Mouse (Mus musculus) lung, embryonic 14.5 days (tissue): Measurements from ENCODE around the gene Pde4c. TPM values are rescaled to one million over a fixed set of nuclear protein-coding genes. Genes with fewer than 3 reads are reported as not detected.

Experiments
- ATAC-seq: fragments of 200-750 bp; cut with Nextera tagmentation; 2 replicates; pipeline ENCODE4 v1.8.0; 2017; ENCODE audit warnings: mild to moderate bottlenecking, moderate TSS enrichment, moderate library complexity; ENCODE audit not compliant: insufficient read depth
- DNase-seq: peaks from one replicate; pipeline ENCODE4 v3.0.0-alpha.2; 2015
- H3K27ac ChIP-seq: fragments of 300-500 bp; sonication (generic); 2 replicates; pipeline ENCODE4 v1.5.1; 2014; ENCODE audit warnings: low read depth, mild to moderate bottlenecking, moderate library complexity
- H3K27me3 ChIP-seq: fragments of 300-500 bp; sonication (generic); 2 replicates; pipeline ENCODE4 v1.6.1; 2014; ENCODE audit warnings: low read length, control low read depth; ENCODE audit not compliant: insufficient read depth
- H3K36me3 ChIP-seq: fragments of 300-500 bp; sonication (generic); 2 replicates; pipeline ENCODE4 v1.6.1; 2014; ENCODE audit warnings: control low read depth; ENCODE audit not compliant: insufficient read depth
- H3K4me1 ChIP-seq: fragments of 300-500 bp; sonication (generic); 2 replicates; pipeline ENCODE4 v1.6.1; 2014; ENCODE audit warnings: antibody characterized with exemption, control low read depth; ENCODE audit not compliant: insufficient read depth
- H3K4me2 ChIP-seq: fragments of 300-500 bp; sonication (generic); 2 replicates; pipeline ENCODE4 v1.6.1; 2014; ENCODE audit warnings: mild to moderate bottlenecking
- H3K4me3 ChIP-seq: fragments of 300-500 bp; sonication (generic); 2 replicates; pipeline ENCODE4 v1.5.1; 2014; ENCODE audit warnings: low read depth, low read length
- H3K9ac ChIP-seq: fragments of 300-500 bp; sonication (generic); 2 replicates; pipeline ENCODE4 v1.6.1; 2014
- H3K9me3 ChIP-seq: fragments of 300-500 bp; sonication (generic); 2 replicates; pipeline ENCODE4 v1.6.1; 2016; ENCODE audit warnings: low read depth, low read length, control low read depth
- CTCF ChIP-seq: IDR thresholded peaks from 2 replicates; pipeline ENCODE4 v1.5.1; 2016; ENCODE audit warnings: antibody characterized with exemption, low read depth
- WGBS: fragments of 180-500 bp; shearing (Covaris S2); extraction: QIAGEN DNeasy Blood & Tissue Kit; methylation state at CpG from one replicate; pipeline ENCODE4 v1.1.7; 2014; 5-methylcytosine and 5-hydroxymethylcytosine counted together
- polyA plus RNA-seq: library from polyadenylated mRNA; unstranded; fragments of >200 nt; fragmentation: Nextera tagmentation; extraction: Ambion mirVana; gene quantifications from 2 replicates; pipeline ENCODE4 v1.2.1, GENCODE M21; 2014

Pde4c gene
- polyA plus RNA-seq, 1 experiment from 2014 or later: 0.17 TPM

GRCm38 (mm10) chr8:70738211-70738610 is 14.7 kb downstream of the Pde4c start:
- ATAC-seq: no peak
- TF ChIP-seq CTCF: no peak
- no peak overlapping the region for H3K9ac ChIP-seq
- whole genome bisulfite sequencing: 37% methylated on average over 3 of the region's 3 CpGs
- H3K4me2 ChIP-seq: no peak overlapping the region
- H3K9me3 ChIP-seq: no peaks in the 10 kb centered on the region
- peaks cover 24% of the 10 kb centered on the region for H3K27me3 ChIP-seq
- no peaks in the 10 kb centered on the region for H3K4me1 ChIP-seq
- no peaks in the 10 kb centered on the region for H3K36me3 ChIP-seq
- no peak overlapping the region for H3K4me3 ChIP-seq
- H3K27ac ChIP-seq: no peak overlapping the region
- no peak for DNase-seq

DNA sequence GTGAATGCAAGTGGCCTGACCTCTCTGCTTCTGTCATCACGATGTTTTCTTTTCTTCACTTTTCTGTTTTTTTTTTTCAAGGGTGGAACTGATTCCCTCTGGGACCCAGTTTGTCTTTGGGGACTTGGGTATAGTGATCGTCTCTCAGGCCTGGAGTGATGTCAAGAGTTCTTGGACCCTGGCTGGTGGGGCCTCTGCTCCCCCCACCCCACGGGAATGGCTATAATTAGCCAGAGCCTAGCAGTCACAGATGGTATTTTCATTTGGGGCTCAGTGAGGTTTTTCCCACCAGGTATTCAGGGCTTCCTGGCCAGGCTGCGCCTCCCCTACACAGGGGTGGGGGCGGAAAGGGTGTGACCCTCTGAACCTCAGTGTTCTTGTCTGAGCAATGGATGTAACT is 18.1 kb downstream of the Pde4c start:
- H3K36me3 ChIP-seq: no peaks in the 10 kb centered on the region
- H3K27ac ChIP-seq: no peak overlapping the region
- no peaks in the 10 kb centered on the region for H3K4me1 ChIP-seq
- ATAC-seq (no peak), DNase-seq (no peak)
- TF ChIP-seq CTCF: no peak
- H3K4me3 ChIP-seq: no peak overlapping the region
- no peak overlapping the region for H3K4me2 ChIP-seq
- no peaks in the 10 kb centered on the region for H3K9me3 ChIP-seq
- H3K9ac ChIP-seq: no peak overlapping the region
- 57% methylated on average over 5 of the region's 5 CpGs for WGBS
- peaks cover 58% of the 10 kb centered on the region for H3K27me3 ChIP-seq

GRCm38 (mm10) chr8:70742176-70742575 is 18.7 kb downstream of the Pde4c start:
- Histone ChIP-seq H3K9ac (no peak overlapping the region), H3K27me3 (peaks cover 64% of the 10 kb centered on the region), H3K4me1 (no peaks in the 10 kb centered on the region), H3K4me2 (no peak overlapping the region), H3K4me3 (no peak overlapping the region), H3K27ac (no peak overlapping the region), H3K36me3 (no peaks in the 10 kb centered on the region), H3K9me3 (no peaks in the 10 kb centered on the region)
- no peak for TF ChIP-seq CTCF
- ATAC-seq (no peak), DNase-seq (no peak)
- WGBS: 54% methylated on average over 11 of the region's 11 CpGs

- DNase-seq (peak; percentile 21), ATAC-seq (no peak)
- Histone ChIP-seq H3K4me1 (no peaks in the 10 kb centered on the region), H3K9me3 (no peaks in the 10 kb centered on the region), H3K36me3 (no peaks in the 10 kb centered on the region), H3K27me3 (peaks cover 72% of the 10 kb centered on the region), H3K4me3 (peak overlapping the region; percentile 28), H3K4me2 (peak overlapping the region; percentile 58), H3K9ac (no peak overlapping the region), H3K27ac (no peak overlapping the region)
- no peak for TF ChIP-seq CTCF
- 4% methylated on average over 38 of the region's 38 CpGs for WGBS
Observed at GRCm38 (mm10) chr8:70742981-70743655, 19.6 kb downstream of the Pde4c start.

- H3K9ac ChIP-seq: no peak overlapping the region; the same call in 1 of the 2 replicates
- DNase-seq (peak; percentile 61), ATAC-seq (peak; percentile 27; the same call in 1 of the 2 replicates)
- no peak for TF ChIP-seq CTCF
- H3K9me3 ChIP-seq: no peaks in the 10 kb centered on the region
- H3K4me2 ChIP-seq: peak overlapping the region; percentile 58
- H3K36me3 ChIP-seq: no peaks in the 10 kb centered on the region
- WGBS: 5% methylated on average over 48 of the region's 48 CpGs
- no peak overlapping the region for H3K27ac ChIP-seq
- no peaks in the 10 kb centered on the region for H3K4me1 ChIP-seq
- peaks cover 79% of the 10 kb centered on the region for H3K27me3 ChIP-seq
- H3K4me3 ChIP-seq: peak overlapping the region; percentile 28
Observed at GRCm38 (mm10) chr8:70743656-70744590, 20.4 kb downstream of the Pde4c start.

DNA sequence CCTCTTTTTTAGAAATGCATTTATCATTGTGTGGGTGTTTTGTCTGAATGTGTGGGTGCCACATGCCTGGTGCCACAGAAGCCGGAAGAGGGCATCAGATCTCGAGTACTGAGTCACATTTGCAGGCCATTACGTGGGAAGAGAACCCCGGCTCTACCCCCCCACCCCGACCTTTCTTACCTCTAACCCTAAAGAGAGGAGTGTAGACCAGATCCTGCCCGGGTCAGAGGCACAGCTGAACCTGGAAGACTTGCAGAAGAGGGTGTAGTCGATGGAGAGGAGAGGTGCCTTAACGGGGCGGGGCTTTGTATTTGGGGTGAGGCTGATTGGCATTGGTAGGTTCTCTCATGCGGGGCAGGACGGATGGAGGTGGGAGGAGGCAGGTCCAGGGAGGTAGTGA is 21.3 kb downstream of the Pde4c start:
- Histone ChIP-seq H3K27me3 (peaks cover 83% of the 10 kb centered on the region), H3K4me3 (no peak overlapping the region), H3K9me3 (no peaks in the 10 kb centered on the region), H3K27ac (no peak overlapping the region), H3K4me1 (no peaks in the 10 kb centered on the region), H3K9ac (no peak overlapping the region), H3K4me2 (no peak overlapping the region), H3K36me3 (no peaks in the 10 kb centered on the region)
- no peak for TF ChIP-seq CTCF
- WGBS: 48% methylated on average over 11 of the region's 11 CpGs
- no peak for ATAC-seq
- no peak for DNase-seq

- no peak overlapping the region for H3K4me2 ChIP-seq
- no peak for TF ChIP-seq CTCF
- H3K4me3 ChIP-seq: no peak overlapping the region
- no peaks in the 10 kb centered on the region for H3K36me3 ChIP-seq
- ATAC-seq (no peak), DNase-seq (no peak)
- 55% methylated on average over 19 of the region's 19 CpGs for WGBS
- no peaks in the 10 kb centered on the region for H3K9me3 ChIP-seq
- H3K27me3 ChIP-seq: peaks cover 83% of the 10 kb centered on the region
- no peaks in the 10 kb centered on the region for H3K4me1 ChIP-seq
- no peak overlapping the region for H3K27ac ChIP-seq
- H3K9ac ChIP-seq: no peak overlapping the region
Observed at GRCm38 (mm10) chr8:70745691-70746220, 22.2 kb downstream of the Pde4c start.
